Mouse (Mus musculus): ENCODE measurements at regions not wholly inside any gene's neighbourhood (a gene's known extent, or its start where the extent isn't known, plus 50 kb on each side); places are given as distances from the start of the nearest gene placed in this dataset.
A peak's percentile ranks its signal among the peaks of the same experiment; 100 is the strongest.

- H3K36me3 ChIP-seq (ENCODE audit: control insufficient read depth, insufficient read depth): no peaks in the 10 kb centered on the region
- no peak overlapping the region for H3K9ac ChIP-seq (ENCODE audit: low read length)
- 29% methylated on average over 7 of the region's 7 CpGs for WGBS
- no peak for ATAC-seq (replicated peaks; ENCODE audit: extremely low read depth, insufficient read depth, low FRiP score)
- H3K4me1 ChIP-seq (ENCODE audit: control insufficient read depth, insufficient read depth, low read length): peaks cover 58% of the 10 kb centered on the region
- H3K9me3 ChIP-seq (replicated peaks; ENCODE audit: control insufficient read depth, low read length): no peaks in the 10 kb centered on the region
- no peaks in the 10 kb centered on the region for H3K27me3 ChIP-seq (ENCODE audit: control insufficient read depth, insufficient read depth, low read length)
- peak overlapping the region; percentile 71 for H3K27ac ChIP-seq (ENCODE audit: low read length)
- no peak overlapping the region for H3K4me3 ChIP-seq (ENCODE audit: low read length)
- peak overlapping the region; percentile 14; the same call in 1 of the 2 replicates for H3K4me2 ChIP-seq (ENCODE audit: low read depth, low read length)
Observed at GRCm38 (mm10) chr10:60933891-60934290, 102.5 kb upstream of the Unc5b start.

- Histone ChIP-seq H3K27me3 (ENCODE audit: control insufficient read depth, insufficient read depth, low read length) (no peaks in the 10 kb centered on the region), H3K27ac (ENCODE audit: low read length) (peak overlapping the region; percentile 92), H3K9me3 (replicated peaks; ENCODE audit: control insufficient read depth, low read length) (no peaks in the 10 kb centered on the region), H3K36me3 (ENCODE audit: control insufficient read depth, insufficient read depth) (no peaks in the 10 kb centered on the region), H3K4me1 (ENCODE audit: control insufficient read depth, insufficient read depth, low read length) (peaks cover 66% of the 10 kb centered on the region), H3K4me2 (ENCODE audit: low read depth, low read length) (peak overlapping the region; percentile 48), H3K4me3 (ENCODE audit: low read length) (no peak overlapping the region), H3K9ac (ENCODE audit: low read length) (peak overlapping the region; percentile 49)
- 14% methylated on average over 3 of the region's 3 CpGs for WGBS
- peak; percentile 38; the same call in 1 of the 2 replicates for ATAC-seq (replicated peaks; ENCODE audit: extremely low read depth, insufficient read depth, low FRiP score)
Observed at GRCm38 (mm10) chr10:60932855-60933254, 101.5 kb upstream of the Unc5b start.

- H3K4me3 ChIP-seq (ENCODE audit: low read length): no peak overlapping the region
Observed at GRCm38 (mm10) chr10:60931891-60932378, 100.6 kb upstream of the Unc5b start.

GRCm38 (mm10) chr10:60928646-60929045 is 97.3 kb upstream of the Unc5b start:
- H3K4me3 ChIP-seq (ENCODE audit: low read length): no peak overlapping the region
- 0 out of 2 replicates have a peak overlapping the region, but pooled peaks have one; percentile 0 for H3K9ac ChIP-seq (ENCODE audit: low read length)
- H3K4me1 ChIP-seq (ENCODE audit: control insufficient read depth, insufficient read depth, low read length): peaks cover 48% of the 10 kb centered on the region
- ATAC-seq (replicated peaks; ENCODE audit: extremely low read depth, insufficient read depth, low FRiP score): no peak
- H3K4me2 ChIP-seq (ENCODE audit: low read depth, low read length): no peak overlapping the region
- H3K36me3 ChIP-seq (ENCODE audit: control insufficient read depth, insufficient read depth): no peaks in the 10 kb centered on the region
- no peaks in the 10 kb centered on the region for H3K9me3 ChIP-seq (replicated peaks; ENCODE audit: control insufficient read depth, low read length)
- H3K27ac ChIP-seq (ENCODE audit: low read length): peak overlapping the region; percentile 81
- WGBS: 52% methylated on average over 7 of the region's 7 CpGs
- no peaks in the 10 kb centered on the region for H3K27me3 ChIP-seq (ENCODE audit: control insufficient read depth, insufficient read depth, low read length)

More at GRCm38 (mm10) chr10:60931891-60932378, 100.6 kb upstream of the Unc5b start:
- Histone ChIP-seq H3K4me2 (ENCODE audit: low read depth, low read length) (peak overlapping the region; percentile 48; the same call in 1 of the 2 replicates), H3K4me1 (ENCODE audit: control insufficient read depth, insufficient read depth, low read length) (peaks cover 61% of the 10 kb centered on the region), H3K27ac (ENCODE audit: low read length) (peak overlapping the region; percentile 92), H3K27me3 (ENCODE audit: control insufficient read depth, insufficient read depth, low read length) (no peaks in the 10 kb centered on the region), H3K9ac (ENCODE audit: low read length) (no peak overlapping the region), H3K36me3 (ENCODE audit: control insufficient read depth, insufficient read depth) (no peaks in the 10 kb centered on the region), H3K9me3 (replicated peaks; ENCODE audit: control insufficient read depth, low read length) (no peaks in the 10 kb centered on the region)
- 51% methylated on average over 22 of the region's 22 CpGs for WGBS
- no peak for ATAC-seq (replicated peaks; ENCODE audit: extremely low read depth, insufficient read depth, low FRiP score)

- Histone ChIP-seq H3K27me3 (ENCODE audit: control insufficient read depth, insufficient read depth, low read length) (no peaks in the 10 kb centered on the region), H3K36me3 (ENCODE audit: control insufficient read depth, insufficient read depth) (no peaks in the 10 kb centered on the region), H3K4me1 (ENCODE audit: control insufficient read depth, insufficient read depth, low read length) (peaks cover 43% of the 10 kb centered on the region), H3K9me3 (replicated peaks; ENCODE audit: control insufficient read depth, low read length) (no peaks in the 10 kb centered on the region), H3K4me2 (ENCODE audit: low read depth, low read length) (no peak overlapping the region), H3K9ac (ENCODE audit: low read length) (0 out of 2 replicates have a peak overlapping the region, but pooled peaks have one; percentile 0), H3K4me3 (ENCODE audit: low read length) (no peak overlapping the region), H3K27ac (ENCODE audit: low read length) (peak overlapping the region; percentile 81)
- ATAC-seq (replicated peaks; ENCODE audit: extremely low read depth, insufficient read depth, low FRiP score): no peak
- 45% methylated on average over 8 of the region's 8 CpGs for WGBS
Observed at GRCm38 (mm10) chr10:60928164-60928563, 96.8 kb upstream of the Unc5b start.

GRCm38 (mm10) chr10:60926632-60927031 is 95.3 kb upstream of the Unc5b start:
- H3K4me1 ChIP-seq (ENCODE audit: control insufficient read depth, insufficient read depth, low read length): peaks cover 29% of the 10 kb centered on the region
- WGBS: 72% methylated on average over 12 of the region's 12 CpGs
- H3K9ac ChIP-seq (ENCODE audit: low read length): no peak overlapping the region
- H3K9me3 ChIP-seq (replicated peaks; ENCODE audit: control insufficient read depth, low read length): no peaks in the 10 kb centered on the region
- H3K36me3 ChIP-seq (ENCODE audit: control insufficient read depth, insufficient read depth): no peaks in the 10 kb centered on the region
- H3K4me2 ChIP-seq (ENCODE audit: low read depth, low read length): no peak overlapping the region
- H3K27ac ChIP-seq (ENCODE audit: low read length): no peak overlapping the region
- no peaks in the 10 kb centered on the region for H3K27me3 ChIP-seq (ENCODE audit: control insufficient read depth, insufficient read depth, low read length)
- ATAC-seq (replicated peaks; ENCODE audit: extremely low read depth, insufficient read depth, low FRiP score): no peak
- H3K4me3 ChIP-seq (ENCODE audit: low read length): no peak overlapping the region

GRCm38 (mm10) chr10:60925644-60926043 is 94.3 kb upstream of the Unc5b start:
- no peak for ATAC-seq (replicated peaks; ENCODE audit: extremely low read depth, insufficient read depth, low FRiP score)
- Histone ChIP-seq H3K27me3 (ENCODE audit: control insufficient read depth, insufficient read depth, low read length) (no peaks in the 10 kb centered on the region), H3K4me3 (ENCODE audit: low read length) (no peak overlapping the region), H3K27ac (ENCODE audit: low read length) (no peak overlapping the region), H3K36me3 (ENCODE audit: control insufficient read depth, insufficient read depth) (no peaks in the 10 kb centered on the region), H3K9me3 (replicated peaks; ENCODE audit: control insufficient read depth, low read length) (no peaks in the 10 kb centered on the region), H3K4me1 (ENCODE audit: control insufficient read depth, insufficient read depth, low read length) (peaks cover 24% of the 10 kb centered on the region), H3K4me2 (ENCODE audit: low read depth, low read length) (no peak overlapping the region), H3K9ac (ENCODE audit: low read length) (no peak overlapping the region)
- 49% methylated on average over 2 of the region's 2 CpGs for WGBS

- H3K4me1 ChIP-seq (ENCODE audit: control insufficient read depth, insufficient read depth, low read length): peaks cover 24% of the 10 kb centered on the region
- H3K27ac ChIP-seq (ENCODE audit: low read length): peak overlapping the region; percentile 14
- no peak for ATAC-seq (replicated peaks; ENCODE audit: extremely low read depth, insufficient read depth, low FRiP score)
- H3K4me3 ChIP-seq (ENCODE audit: low read length): no peak overlapping the region
- no peaks in the 10 kb centered on the region for H3K27me3 ChIP-seq (ENCODE audit: control insufficient read depth, insufficient read depth, low read length)
- H3K9me3 ChIP-seq (replicated peaks; ENCODE audit: control insufficient read depth, low read length): no peaks in the 10 kb centered on the region
- peak overlapping the region; percentile 23; the same call in 1 of the 2 replicates for H3K9ac ChIP-seq (ENCODE audit: low read length)
- no peaks in the 10 kb centered on the region for H3K36me3 ChIP-seq (ENCODE audit: control insufficient read depth, insufficient read depth)
- WGBS: 41% methylated on average over 2 of the region's 2 CpGs
- no peak overlapping the region for H3K4me2 ChIP-seq (ENCODE audit: low read depth, low read length)
Observed at GRCm38 (mm10) chr10:60925198-60925597, 93.8 kb upstream of the Unc5b start.

GRCm38 (mm10) chr10:60923806-60924205 is 92.4 kb upstream of the Unc5b start:
- Histone ChIP-seq H3K4me2 (ENCODE audit: low read depth, low read length) (no peak overlapping the region), H3K9me3 (replicated peaks; ENCODE audit: control insufficient read depth, low read length) (no peaks in the 10 kb centered on the region), H3K27me3 (ENCODE audit: control insufficient read depth, insufficient read depth, low read length) (no peaks in the 10 kb centered on the region), H3K4me3 (ENCODE audit: low read length) (no peak overlapping the region), H3K36me3 (ENCODE audit: control insufficient read depth, insufficient read depth) (no peaks in the 10 kb centered on the region), H3K4me1 (ENCODE audit: control insufficient read depth, insufficient read depth, low read length) (peaks cover 22% of the 10 kb centered on the region), H3K27ac (ENCODE audit: low read length) (no peak overlapping the region), H3K9ac (ENCODE audit: low read length) (no peak overlapping the region)
- ATAC-seq (replicated peaks; ENCODE audit: extremely low read depth, insufficient read depth, low FRiP score): no peak
- 68% methylated on average over 11 of the region's 11 CpGs for WGBS

All from heart, embryonic 16.5 days (tissue).